Mouse (Mus musculus) olfactory bulb, adult 2 months (tissue): ENCODE measurements around the gene Prkcb.

Experiments used
- CTCF ChIP-seq: fragments of 200-500 bp; IDR thresholded peaks from 2 replicates; pipeline ENCODE4 v1.5.1; 2012; ENCODE audit warnings: low read depth, mild to moderate bottlenecking, low read length, moderate library complexity; ENCODE audit not compliant: insufficient read depth
- POLR2A ChIP-seq: fragments of 200-500 bp; IDR thresholded peaks from 2 replicates; pipeline ENCODE4 v1.6.1; 2012; ENCODE audit warnings: mild to moderate bottlenecking, low read depth, low read length, moderate library complexity; ENCODE audit not compliant: insufficient read depth

DNA sequence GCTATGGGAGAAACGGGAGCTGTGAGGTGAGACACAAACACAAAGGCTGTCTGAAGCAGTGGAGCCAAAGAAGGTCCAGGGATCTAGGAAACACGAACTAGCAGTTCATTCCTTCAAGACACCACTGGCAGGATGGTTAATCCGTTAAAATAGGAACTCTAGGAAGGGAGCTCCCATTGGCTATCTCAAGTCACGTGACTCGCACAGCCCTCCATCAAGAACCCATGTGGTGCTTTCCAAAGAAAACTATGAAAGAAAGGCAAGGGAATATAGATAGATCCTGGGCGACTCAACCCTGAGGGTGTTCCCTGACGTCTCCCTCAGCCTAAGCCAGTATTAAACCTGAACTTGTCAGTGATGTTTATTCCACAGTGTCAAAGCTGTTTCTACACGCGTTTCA is 31.0 kb downstream of the Prkcb start:
- no peak for TF ChIP-seq POLR2A
- no peak for TF ChIP-seq CTCF
